Mouse (Mus musculus) lung, postnatal 0 days (tissue): ENCODE results near the gene Parp16.

ENCODE experiments used
- CTCF ChIP-seq: IDR thresholded peaks from 2 replicates; pipeline ENCODE4 v1.5.1; 2016; ENCODE audit warnings: antibody characterized with exemption, mild to moderate bottlenecking
- EP300 ChIP-seq: IDR thresholded peaks from 2 replicates; pipeline ENCODE4 v1.6.1; 2016; ENCODE audit warnings: antibody characterized with exemption, mild to moderate bottlenecking, control low read depth

- TF ChIP-seq CTCF: no peak
- no peak for TF ChIP-seq EP300
Observed at GRCm38 (mm10) chr9:65175234-65175938, 19.8 kb upstream of the Parp16 start.
